Mouse (Mus musculus): Measurements from ENCODE around the gene Pofut1. TPM values are rescaled to one million over a fixed set of nuclear protein-coding genes. Genes with fewer than 3 reads are reported as not detected.
"Not testable (repeated sequence)": the region's sequence is repeated elsewhere in the genome, so short reads cannot be mapped to it uniquely, and the experiment has no call there.

The Pofut1 gene
- polyA plus RNA-seq, 1 experiment from 2014 or later: 5.9 TPM

GRCm38 (mm10) chr2:153240701-153241235 is 565 bp upstream of the Pofut1 start:
- Histone ChIP-seq H3K4me3 (peak overlapping the region; percentile 99), H3K9me3 (replicated peaks) (no peaks in the 10 kb centered on the region), H3K4me1 (peaks cover 46% of the 10 kb centered on the region), H3K27ac (replicated peaks) (peak overlapping the region; percentile 99), H3K36me3 (peaks cover 53% of the 10 kb centered on the region), H3K27me3 (ENCODE audit: low read depth, poor library complexity, severe bottlenecking) (no peaks in the 10 kb centered on the region)
- under 1% methylated on average over 30 of the region's 33 CpGs for WGBS
- no peak for DNase-seq (ENCODE audit: low spot score)

- peak overlapping the region; percentile 99 for H3K4me3 ChIP-seq
- H3K4me1 ChIP-seq: peaks cover 46% of the 10 kb centered on the region
- no peaks in the 10 kb centered on the region for H3K27me3 ChIP-seq (ENCODE audit: low read depth, poor library complexity, severe bottlenecking)
- no peak for DNase-seq (ENCODE audit: low spot score)
- H3K36me3 ChIP-seq: peaks cover 50% of the 10 kb centered on the region
- peak overlapping the region; percentile 99 for H3K27ac ChIP-seq (replicated peaks)
- no peaks in the 10 kb centered on the region for H3K9me3 ChIP-seq (replicated peaks)
- 71% methylated on average over 6 of the region's 6 CpGs for WGBS
These were observed 823 bp downstream of the Pofut1 start for GRCm38 (mm10) chr2:153242156-153242555.

GRCm38 (mm10) chr2:153249751-153250150 is 8.4 kb downstream of the Pofut1 start:
- H3K4me3 ChIP-seq: no peak overlapping the region
- no peaks in the 10 kb centered on the region for H3K9me3 ChIP-seq (replicated peaks)
- no peaks in the 10 kb centered on the region for H3K27me3 ChIP-seq (ENCODE audit: low read depth, poor library complexity, severe bottlenecking)
- peaks cover 84% of the 10 kb centered on the region for H3K36me3 ChIP-seq
- WGBS: 92% methylated on average over 5 of the region's 5 CpGs
- no peak overlapping the region for H3K27ac ChIP-seq (replicated peaks)
- no peaks in the 10 kb centered on the region for H3K4me1 ChIP-seq
- DNase-seq (ENCODE audit: low spot score): no peak

DNA sequence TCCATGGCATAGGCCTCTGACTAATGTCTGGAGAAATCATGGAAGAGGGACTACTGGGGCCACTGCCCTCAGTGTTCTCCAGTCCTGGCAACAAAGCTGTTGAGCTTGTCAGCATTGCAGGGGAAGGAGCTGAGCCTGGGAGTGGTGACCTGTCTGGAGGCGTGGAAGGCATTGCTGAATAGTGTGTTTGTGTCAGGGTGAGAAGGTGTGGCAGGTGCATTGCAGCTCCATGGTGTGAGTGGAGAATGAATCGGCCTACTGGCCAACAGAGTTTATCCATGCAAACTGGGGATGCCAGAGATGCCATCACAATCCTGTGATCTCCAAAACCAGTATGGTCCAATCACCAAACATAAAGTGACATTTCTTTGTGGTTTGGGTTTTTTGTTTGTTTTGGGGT is 15.3 kb downstream of the Pofut1 start:
- DNase-seq (ENCODE audit: low spot score): no peak
- Histone ChIP-seq H3K9me3 (replicated peaks) (no peaks in the 10 kb centered on the region), H3K27me3 (ENCODE audit: low read depth, poor library complexity, severe bottlenecking) (no peaks in the 10 kb centered on the region), H3K36me3 (peaks cover 57% of the 10 kb centered on the region), H3K27ac (replicated peaks) (no peak overlapping the region), H3K4me3 (no peak overlapping the region), H3K4me1 (no peaks in the 10 kb centered on the region)
- 90% methylated on average over 2 of the region's 2 CpGs for WGBS

GRCm38 (mm10) chr2:153259030-153259863 is 17.9 kb downstream of the Pofut1 start:
- H3K27me3 ChIP-seq (ENCODE audit: low read depth, poor library complexity, severe bottlenecking): no peaks in the 10 kb centered on the region
- peaks cover 56% of the 10 kb centered on the region for H3K36me3 ChIP-seq
- H3K9me3 ChIP-seq (replicated peaks): no peaks in the 10 kb centered on the region
- DNase-seq (ENCODE audit: low spot score): no peak
- H3K4me1 ChIP-seq: no peaks in the 10 kb centered on the region
- WGBS: 91% methylated on average over 12 of the region's 12 CpGs
- H3K4me3 ChIP-seq: no peak overlapping the region
- no peak overlapping the region for H3K27ac ChIP-seq (replicated peaks)

DNA sequence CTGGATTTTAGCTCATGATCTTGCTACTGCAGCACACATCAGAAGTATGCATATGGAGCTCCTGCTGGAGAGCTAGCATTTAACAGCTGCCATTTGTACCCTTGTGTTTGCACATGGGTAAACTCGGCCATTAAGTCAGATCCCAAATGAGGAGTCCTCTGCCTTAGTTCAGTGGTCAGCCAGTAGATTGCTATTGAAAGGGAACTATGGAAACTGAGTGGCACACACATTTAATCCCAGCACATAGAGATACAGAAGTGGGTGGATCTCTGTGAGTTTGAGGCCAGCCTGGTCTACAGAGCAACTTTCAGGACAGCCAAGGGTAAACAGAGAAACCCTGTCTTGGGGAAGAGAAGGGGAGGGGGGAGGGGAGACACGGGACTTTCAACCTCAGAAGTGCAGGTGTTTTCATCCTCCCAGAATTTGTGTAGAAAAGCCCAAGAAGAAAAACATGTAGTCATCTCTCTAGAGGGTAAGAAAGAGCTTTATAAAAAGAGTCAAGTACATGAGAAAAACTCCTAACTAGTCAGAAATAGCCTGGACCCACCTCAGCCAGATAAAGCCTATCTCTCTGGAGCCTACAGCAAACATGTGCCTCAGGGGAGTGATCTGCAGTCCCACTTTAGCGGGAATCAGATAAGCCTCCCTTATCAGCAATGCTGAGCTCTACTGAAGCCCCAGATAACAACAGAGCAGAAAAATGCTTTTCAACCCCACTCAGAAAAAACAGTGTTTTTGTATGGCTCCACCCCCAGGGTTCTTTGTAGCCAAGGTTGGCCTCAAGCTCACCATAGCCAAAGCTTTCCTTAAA is 18.7 kb downstream of the Pofut1 start:
- H3K27ac ChIP-seq (replicated peaks): no peak overlapping the region
- DNase-seq (ENCODE audit: low spot score): no peak
- H3K27me3 ChIP-seq (ENCODE audit: low read depth, poor library complexity, severe bottlenecking): no peaks in the 10 kb centered on the region
- no peaks in the 10 kb centered on the region for H3K4me1 ChIP-seq
- H3K4me3 ChIP-seq: no peak overlapping the region
- H3K9me3 ChIP-seq (replicated peaks): no peaks in the 10 kb centered on the region
- peaks cover 63% of the 10 kb centered on the region for H3K36me3 ChIP-seq
- WGBS: 83% methylated on average over 3 of the region's 3 CpGs

GRCm38 (mm10) chr2:153263053-153263452 is 21.7 kb downstream of the Pofut1 start:
- no peak for DNase-seq (ENCODE audit: low spot score)
- H3K9me3 ChIP-seq (replicated peaks): no peaks in the 10 kb centered on the region
- H3K36me3 ChIP-seq: peaks cover 88% of the 10 kb centered on the region

DNA sequence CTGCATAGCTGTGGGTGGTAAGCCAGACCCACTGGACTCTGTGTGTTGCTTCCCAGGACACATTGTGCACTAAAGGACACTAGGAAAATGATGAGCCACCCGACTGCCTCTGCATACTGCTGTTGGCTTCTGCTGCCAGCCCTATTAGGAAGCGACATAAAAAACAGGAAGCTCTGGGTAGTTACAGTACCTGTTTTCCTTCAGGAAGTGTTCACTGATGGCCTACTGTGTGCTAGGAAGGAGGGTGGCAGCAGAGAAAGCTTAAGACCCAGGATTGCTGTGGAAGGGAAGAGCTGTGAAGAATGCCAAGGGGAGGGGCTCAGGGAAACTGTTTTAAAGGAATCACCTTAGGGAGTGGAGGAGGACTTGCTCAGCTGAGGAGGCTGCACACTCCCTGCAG is 26.0 kb downstream of the Pofut1 start:
- 84% methylated on average over 2 of the region's 2 CpGs for WGBS
- no peak overlapping the region for H3K4me3 ChIP-seq
- peaks cover 52% of the 10 kb centered on the region for H3K36me3 ChIP-seq
- no peaks in the 10 kb centered on the region for H3K9me3 ChIP-seq (replicated peaks)
- no peak overlapping the region for H3K27ac ChIP-seq (replicated peaks)
- no peaks in the 10 kb centered on the region for H3K27me3 ChIP-seq (ENCODE audit: low read depth, poor library complexity, severe bottlenecking)
- no peak for DNase-seq (ENCODE audit: low spot score)
- peaks cover 7% of the 10 kb centered on the region for H3K4me1 ChIP-seq

More at GRCm38 (mm10) chr2:153263053-153263452, 21.7 kb downstream of the Pofut1 start:
- H3K27ac ChIP-seq (replicated peaks): no peak overlapping the region
- 91% methylated on average over 7 of the region's 7 CpGs for WGBS
- H3K4me3 ChIP-seq: no peak overlapping the region
- no peaks in the 10 kb centered on the region for H3K4me1 ChIP-seq
- H3K27me3 ChIP-seq (ENCODE audit: low read depth, poor library complexity, severe bottlenecking): no peaks in the 10 kb centered on the region

DNA sequence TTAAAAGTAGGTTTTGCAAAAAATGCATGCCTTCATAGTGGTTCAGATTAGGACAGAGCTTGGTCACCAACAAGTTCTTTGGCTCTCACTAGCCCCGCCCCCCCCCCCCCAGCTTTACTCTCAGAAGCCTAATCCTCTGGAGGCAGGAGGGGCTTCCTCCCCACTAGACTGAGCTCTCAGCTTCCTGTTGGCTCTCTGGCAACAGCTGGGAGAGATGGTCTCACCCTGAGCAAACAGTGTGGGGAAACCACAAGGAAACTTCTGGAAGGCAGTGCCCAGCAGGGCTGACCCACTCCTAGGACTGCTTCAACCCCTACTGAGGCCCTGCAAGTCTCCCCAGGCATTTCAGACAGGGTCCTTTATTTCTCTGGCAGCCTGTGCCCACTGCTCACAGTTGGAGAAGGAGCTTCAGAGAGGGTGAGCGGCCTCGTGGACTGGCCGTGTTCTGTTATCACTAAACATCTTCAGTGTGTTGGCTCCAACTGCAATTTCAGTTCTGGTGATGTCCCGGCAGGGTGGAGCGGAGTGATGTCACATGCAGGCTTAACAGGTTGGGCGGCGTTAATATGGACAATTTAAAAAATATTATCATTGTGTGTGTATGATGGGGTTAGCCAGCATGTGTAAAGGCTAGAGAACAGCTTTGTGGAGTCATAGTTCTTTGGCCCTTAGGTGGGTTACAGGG is 29.0 kb downstream of the Pofut1 start:
- DNase-seq (ENCODE audit: low spot score); H3K27me3 ChIP-seq (ENCODE audit: low read depth, poor library complexity, severe bottlenecking); H3K9me3 ChIP-seq (replicated peaks); H3K4me3 ChIP-seq: not testable (repeated sequence)
- Histone ChIP-seq H3K27ac (replicated peaks) (peak overlapping the region; percentile 39; the same call in 1 of the 2 replicates), H3K36me3 (peaks cover 22% of the 10 kb centered on the region), H3K4me1 (peaks cover 26% of the 10 kb centered on the region)
- 66% methylated on average over 8 of the region's 8 CpGs for WGBS

DNA sequence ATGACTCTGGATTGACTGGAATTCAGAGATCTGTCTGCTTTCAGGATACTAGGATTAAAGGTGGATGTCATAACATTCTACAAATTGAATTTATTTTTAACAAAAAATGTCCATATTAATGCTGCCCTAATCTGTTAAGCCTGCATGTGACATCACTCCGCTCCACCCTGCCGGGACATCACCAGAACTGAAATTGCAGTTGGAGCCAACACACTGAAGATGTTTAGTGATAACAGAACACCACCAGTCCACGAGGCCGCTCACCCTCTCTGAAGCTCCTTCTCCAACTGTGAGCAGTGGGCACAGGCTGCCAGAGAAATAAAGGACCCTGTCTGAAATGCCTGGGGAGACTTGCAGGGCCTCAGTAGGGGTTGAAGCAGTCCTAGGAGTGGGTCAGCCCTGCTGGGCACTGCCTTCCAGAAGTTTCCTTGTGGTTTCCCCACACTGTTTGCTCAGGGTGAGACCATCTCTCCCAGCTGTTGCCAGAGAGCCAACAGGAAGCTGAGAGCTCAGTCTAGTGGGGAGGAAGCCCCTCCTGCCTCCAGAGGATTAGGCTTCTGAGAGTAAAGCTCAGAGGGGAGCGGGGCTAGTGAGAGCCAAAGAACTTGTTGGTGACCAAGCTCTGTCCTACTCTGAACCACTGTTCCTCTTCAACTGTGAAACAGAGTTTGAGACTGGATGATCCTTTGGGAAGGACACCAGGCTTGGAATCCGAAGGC is 33.0 kb downstream of the Pofut1 start:
- 68% methylated on average over 6 of the region's 6 CpGs for WGBS
- not testable (repeated sequence) for H3K9me3 ChIP-seq (replicated peaks)

GRCm38 (mm10) chr2:153274919-153275247 is 33.5 kb downstream of the Pofut1 start:
- peaks cover 22% of the 10 kb centered on the region for H3K4me1 ChIP-seq
- no peaks in the 10 kb centered on the region for H3K27me3 ChIP-seq (ENCODE audit: low read depth, poor library complexity, severe bottlenecking)
- H3K27ac ChIP-seq (replicated peaks): no peak overlapping the region
- H3K9me3 ChIP-seq (replicated peaks): no peaks in the 10 kb centered on the region
- DNase-seq (ENCODE audit: low spot score): no peak
- 80% methylated on average over 6 of the region's 6 CpGs for WGBS
- H3K4me3 ChIP-seq: no peak overlapping the region
- H3K36me3 ChIP-seq: no peaks in the 10 kb centered on the region

More for the DNA sequence above, 33.0 kb downstream of the Pofut1 start:
- H3K4me3 ChIP-seq; H3K27ac ChIP-seq (replicated peaks); H3K27me3 ChIP-seq (ENCODE audit: low read depth, poor library complexity, severe bottlenecking); DNase-seq (ENCODE audit: low spot score); H3K36me3 ChIP-seq: not testable (repeated sequence)
- H3K4me1 ChIP-seq: peaks cover 26% of the 10 kb centered on the region

GRCm38 (mm10) chr2:153275577-153275976 is 34.2 kb downstream of the Pofut1 start:
- H3K4me1 ChIP-seq: peaks cover 19% of the 10 kb centered on the region
- H3K27me3 ChIP-seq (ENCODE audit: low read depth, poor library complexity, severe bottlenecking); DNase-seq (ENCODE audit: low spot score); H3K27ac ChIP-seq (replicated peaks); H3K9me3 ChIP-seq (replicated peaks); H3K4me3 ChIP-seq; H3K36me3 ChIP-seq: not testable (repeated sequence)
- 78% methylated on average over 3 of the region's 3 CpGs for WGBS
